In the genomic region with DNA sequence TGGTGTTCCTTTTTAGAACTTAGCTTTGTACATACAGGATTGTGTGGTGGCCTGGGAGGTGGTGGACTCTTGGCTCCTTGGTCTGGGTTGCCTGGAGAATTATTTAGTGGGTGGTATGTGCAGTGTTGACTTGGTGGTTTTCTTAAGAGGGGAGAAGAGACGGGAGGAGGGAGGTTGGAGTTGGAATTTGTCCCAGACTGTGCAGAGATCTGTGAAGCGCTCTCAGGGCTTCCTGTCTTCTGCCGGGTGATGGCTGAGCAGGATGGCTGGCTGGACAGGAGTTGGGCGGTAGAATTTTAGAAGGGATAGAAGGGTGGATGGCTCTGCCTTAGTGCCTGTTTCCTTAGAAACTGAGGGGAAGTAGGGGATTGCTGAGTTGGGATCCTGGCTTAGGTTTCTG, we compare ENCODE assay signal across 23 mouse cellular contexts. TPM values are rescaled to one million over a fixed set of nuclear protein-coding genes. Genes with fewer than 3 reads are reported as not detected.
DNase-seq lines count a peak whose midpoint lies in the region; ATAC-seq and TF ChIP-seq lines count a peak whose summit lies in the region.
"Had no signal": no experiment of that assay in that cellular context is flagged by ENCODE, and none has a peak within 500 bp of the region (broad histone marks: within the 10 kb centered on the region; RNA-seq: fewer than 3 reads in every experiment).

No protein-coding gene starts in this region.

- no peaks in the 10 kb centered on the region for H3K9me3 ChIP-seq in forebrain, embryonic 12.5 days
- H3K9me3 ChIP-seq in forebrain, embryonic 15.5 days: no peaks in the 10 kb centered on the region
- H3K9me3 ChIP-seq in kidney, embryonic 15.5 days (replicated peaks): no peaks in the 10 kb centered on the region
- no peaks in the 10 kb centered on the region for H3K9me3 ChIP-seq in hindbrain, postnatal 0 days (ENCODE audit: low read length)
- H3K9me3 ChIP-seq: embryonic facial prominence, embryonic 12.5 days; heart, embryonic 13.5 days; liver, embryonic 12.5 days; midbrain, embryonic 15.5 days; stomach, embryonic 15.5 days had no signal

- peaks cover 85% of the 10 kb centered on the region for H3K4me1 ChIP-seq in forebrain, embryonic 12.5 days
- H3K4me1 ChIP-seq in forebrain, embryonic 15.5 days: peaks cover 61% of the 10 kb centered on the region
- peaks cover 56% of the 10 kb centered on the region for H3K4me1 ChIP-seq in kidney, embryonic 15.5 days
- H3K4me1 ChIP-seq in hindbrain, postnatal 0 days (ENCODE audit: insufficient read depth, low read length): peaks cover 23% of the 10 kb centered on the region

- H3K4me3 ChIP-seq in forebrain, embryonic 12.5 days (replicated peaks): no peak overlapping the region
- H3K4me3 ChIP-seq in forebrain, embryonic 15.5 days: no peak overlapping the region
- no peak overlapping the region for H3K4me3 ChIP-seq in kidney, embryonic 15.5 days (replicated peaks)
- H3K4me3 ChIP-seq in hindbrain, postnatal 0 days (ENCODE audit: low read length): no peak overlapping the region
- H3K4me3 ChIP-seq: embryonic facial prominence, embryonic 12.5 days; erythroblast, embryonic 14.5 days; heart, embryonic 13.5 days; liver, embryonic 12.5 days; midbrain, embryonic 15.5 days; myocyte; stomach, embryonic 15.5 days had no signal

- H3K27me3 ChIP-seq in forebrain, embryonic 12.5 days: peaks cover 43% of the 10 kb centered on the region
- no peaks in the 10 kb centered on the region for H3K27me3 ChIP-seq in forebrain, embryonic 15.5 days
- 0 out of 2 replicates have a peak, but pooled peaks cover 8% of the 10 kb centered on the region for H3K27me3 ChIP-seq in kidney, embryonic 15.5 days
- H3K27me3 ChIP-seq in hindbrain, postnatal 0 days (ENCODE audit: insufficient read depth, low read length): no peaks in the 10 kb centered on the region
- H3K27me3 ChIP-seq: embryonic facial prominence, embryonic 12.5 days; liver, embryonic 12.5 days; midbrain, embryonic 15.5 days; stomach, embryonic 15.5 days had no signal

- DNase-seq in kidney, postnatal 10 days: peak; percentile 60
- peak; percentile 62 for DNase-seq in lung, postnatal 10 days
- DNase-seq in lung, postnatal 25 days (ENCODE audit: low spot score): no peak
- peak; percentile 30 for DNase-seq in hindbrain, postnatal 0 days (ENCODE audit: low spot score)
- no peak for DNase-seq in gastrocnemius, postnatal 36 days
- DNase-seq: adrenal gland, postnatal 10 days; cerebellum, adult 9-11 months; heart, adult 18-20 months; heart, postnatal 36 days; thymus, adult 18-20 months; thymus, postnatal 4 days had no signal

- no peak overlapping the region for H3K9ac ChIP-seq in forebrain, embryonic 12.5 days
- H3K9ac ChIP-seq in forebrain, embryonic 15.5 days (replicated peaks): no peak overlapping the region
- no peak overlapping the region for H3K9ac ChIP-seq in kidney, embryonic 15.5 days
- H3K9ac ChIP-seq in hindbrain, postnatal 0 days (replicated peaks; ENCODE audit: low read length): no peak overlapping the region
- H3K9ac ChIP-seq: embryonic facial prominence, embryonic 12.5 days; heart, embryonic 13.5 days; liver, embryonic 12.5 days; midbrain, embryonic 15.5 days; stomach, embryonic 15.5 days had no signal

- intact Hi-C loops in gastrocnemius, postnatal 36 days (cut with DNase I): no loop called here

- TF ChIP-seq CTCF in hindbrain, postnatal 0 days (IDR thresholded peaks at IDR 0.05; ENCODE audit: low read depth): no peak

- H3K27ac ChIP-seq in forebrain, embryonic 12.5 days: no peak overlapping the region
- no peak overlapping the region for H3K27ac ChIP-seq in forebrain, embryonic 15.5 days (replicated peaks)
- no peak overlapping the region for H3K27ac ChIP-seq in kidney, embryonic 15.5 days
- no peak overlapping the region for H3K27ac ChIP-seq in hindbrain, postnatal 0 days
- H3K27ac ChIP-seq: embryonic facial prominence, embryonic 12.5 days; heart, embryonic 13.5 days; liver, embryonic 12.5 days; midbrain, embryonic 15.5 days; stomach, embryonic 15.5 days had no signal

- no peak for ATAC-seq in forebrain, embryonic 12.5 days (ENCODE audit: low FRiP score)
- no peak for ATAC-seq in forebrain, embryonic 15.5 days (replicated peaks)
- no peak for ATAC-seq in kidney, embryonic 15.5 days (replicated peaks; ENCODE audit: low FRiP score)
- peak; percentile 41; the same call in 1 of the 2 replicates for ATAC-seq in hindbrain, postnatal 0 days
- ATAC-seq: activated CD4-positive, CD25-positive, alpha-beta regulatory T cell, adult 4 months; CD4-positive, CD25-positive, alpha-beta regulatory T cell, adult 4 months; liver, embryonic 12.5 days; midbrain, embryonic 15.5 days had no signal

- H3K4me2 ChIP-seq in forebrain, embryonic 12.5 days: peak overlapping the region; percentile 31
- no peak overlapping the region for H3K4me2 ChIP-seq in forebrain, embryonic 15.5 days (replicated peaks)
- no peak overlapping the region for H3K4me2 ChIP-seq in kidney, embryonic 15.5 days
- no peak overlapping the region for H3K4me2 ChIP-seq in hindbrain, postnatal 0 days (ENCODE audit: low read depth, low read length)
- H3K4me2 ChIP-seq: embryonic facial prominence, embryonic 12.5 days; heart, embryonic 13.5 days; liver, embryonic 12.5 days; midbrain, embryonic 15.5 days; stomach, embryonic 15.5 days had no signal

- WGBS in forebrain, embryonic 12.5 days: 78% methylated on average over 4 of the region's 4 CpGs
- 37% methylated on average over 4 of the region's 4 CpGs for WGBS in forebrain, embryonic 15.5 days
- WGBS in kidney, embryonic 15.5 days: 61% methylated on average over 4 of the region's 4 CpGs
- 37% methylated on average over 4 of the region's 4 CpGs for WGBS in hindbrain, postnatal 0 days

- peaks cover 92% of the 10 kb centered on the region for H3K36me3 ChIP-seq in forebrain, embryonic 12.5 days (replicated peaks)
- H3K36me3 ChIP-seq in forebrain, embryonic 15.5 days: peaks cover 55% of the 10 kb centered on the region
- peaks cover 92% of the 10 kb centered on the region for H3K36me3 ChIP-seq in kidney, embryonic 15.5 days
- peaks cover 36% of the 10 kb centered on the region for H3K36me3 ChIP-seq in hindbrain, postnatal 0 days (ENCODE audit: insufficient read depth, low read length)

RNA-seq across cellular contexts. Expression of a gene that starts 25.0 kb away (rescaled TPM):
- 55.6 and 56.2 TPM in 2 replicates for polyA plus RNA-seq in forebrain, embryonic 12.5 days (2016; fragmentation: Nextera tagmentation; extraction: Ambion mirVana)
- polyA plus RNA-seq in forebrain, embryonic 15.5 days (2015; fragmentation: Nextera tagmentation; extraction: Ambion mirVana): 39.9 and 40.9 TPM in 2 replicates
- 26.1 and 30.9 TPM in 2 replicates for polyA plus RNA-seq in kidney, embryonic 15.5 days (2015; fragmentation: Nextera tagmentation; extraction: Ambion mirVana)
- 74.1 and 81.3 TPM in 2 replicates for total RNA-seq in hindbrain, postnatal 0 days (2014; rRNA removed)
- 15.5 and 17.7 TPM in 2 replicates for polyA plus RNA-seq in hindbrain, postnatal 0 days (2015; fragmentation: Nextera tagmentation; extraction: Ambion mirVana)
- 1 to 10 TPM; 6.3 to 7.0 TPM for total RNA-seq in gastrocnemius, postnatal 36 days (2021)

Comparison
In these comparisons a context has a peak if more than half of its experiments do, and no peak if none do; other contexts are left out.
1. DNase-seq: peak in kidney, postnatal 10 days (single experiment), lung, postnatal 10 days (single experiment) and hindbrain, postnatal 0 days (single experiment); none in lung, postnatal 25 days (single experiment) and gastrocnemius, postnatal 36 days (0 of 2).